Mouse (Mus musculus) liver, embryonic 14.5 days (tissue): Measurements from ENCODE around the gene Glrx5.

Experiments used
- CTCF ChIP-seq: IDR thresholded peaks from 2 replicates; pipeline ENCODE4 v1.5.1; 2016; ENCODE audit warnings: antibody characterized with exemption, low read depth, control low read depth
- EP300 ChIP-seq: IDR thresholded peaks from 2 replicates; pipeline ENCODE4 v1.6.1; 2016; ENCODE audit warnings: antibody characterized with exemption, low read depth

DNA sequence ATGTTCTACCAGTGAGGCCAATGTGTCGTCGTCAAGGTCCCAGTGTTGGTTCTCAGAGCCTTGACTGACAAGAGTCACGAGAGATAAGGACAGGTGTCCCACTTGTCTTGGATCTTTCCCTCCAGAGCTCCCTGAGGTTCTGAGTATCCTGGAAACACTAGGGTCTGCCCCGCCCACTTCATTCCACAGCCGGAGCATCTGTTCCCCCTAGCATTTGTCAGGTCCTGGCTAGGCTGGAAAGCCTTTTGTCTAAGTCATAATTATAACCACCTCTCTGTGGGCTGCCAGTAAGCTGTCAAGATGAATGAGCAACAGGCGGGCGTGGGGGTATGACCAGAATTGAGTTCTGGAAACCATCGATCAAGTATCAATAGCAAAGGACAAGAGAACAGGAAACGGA, 29.3 kb upstream of the Glrx5 start:
- TF ChIP-seq CTCF (no peak), EP300 (no peak)
